Mouse (Mus musculus): ENCODE data around the gene Pcdh15. TPM values are rescaled to one million over a fixed set of nuclear protein-coding genes. Genes with fewer than 3 reads are reported as not detected.

The Pcdh15 gene
- polyA plus RNA-seq, 1 experiment from 2014 or later, result 8.8 TPM

- H3K4me3 ChIP-seq, result no peak overlapping the region
- H3K27ac ChIP-seq (replicated peaks), result no peak overlapping the region
- no peak for ATAC-seq (ENCODE audit: low read depth)
- no peaks in the 10 kb centered on the region for H3K27me3 ChIP-seq
- H3K4me2 ChIP-seq, result no peak overlapping the region
- H3K4me1 ChIP-seq (replicated peaks), result no peaks in the 10 kb centered on the region
- no peaks in the 10 kb centered on the region for H3K9me3 ChIP-seq
- H3K36me3 ChIP-seq, result no peaks in the 10 kb centered on the region
- WGBS, result 31% methylated on average over 1 of the region's 1 CpGs
- H3K9ac ChIP-seq, result no peak overlapping the region
Measured at GRCm38 (mm10) chr10:74680559-74680958, 1581.4 kb downstream of the Pcdh15 start.
